Mouse (Mus musculus) mouse trophoblast stem cell (cell line): ENCODE data around the gene Igflr1.

Experiments used
- in situ Hi-C, 2 experiments: fragments of 300-500 bp; cut with MseI, MboI; formaldehyde crosslinking; loops; 2 replicates in 1 of 2; 3 replicates in 1 of 2; pipeline ENCODE4 v1.15.1; 2025

Igflr1 gene

DNA sequence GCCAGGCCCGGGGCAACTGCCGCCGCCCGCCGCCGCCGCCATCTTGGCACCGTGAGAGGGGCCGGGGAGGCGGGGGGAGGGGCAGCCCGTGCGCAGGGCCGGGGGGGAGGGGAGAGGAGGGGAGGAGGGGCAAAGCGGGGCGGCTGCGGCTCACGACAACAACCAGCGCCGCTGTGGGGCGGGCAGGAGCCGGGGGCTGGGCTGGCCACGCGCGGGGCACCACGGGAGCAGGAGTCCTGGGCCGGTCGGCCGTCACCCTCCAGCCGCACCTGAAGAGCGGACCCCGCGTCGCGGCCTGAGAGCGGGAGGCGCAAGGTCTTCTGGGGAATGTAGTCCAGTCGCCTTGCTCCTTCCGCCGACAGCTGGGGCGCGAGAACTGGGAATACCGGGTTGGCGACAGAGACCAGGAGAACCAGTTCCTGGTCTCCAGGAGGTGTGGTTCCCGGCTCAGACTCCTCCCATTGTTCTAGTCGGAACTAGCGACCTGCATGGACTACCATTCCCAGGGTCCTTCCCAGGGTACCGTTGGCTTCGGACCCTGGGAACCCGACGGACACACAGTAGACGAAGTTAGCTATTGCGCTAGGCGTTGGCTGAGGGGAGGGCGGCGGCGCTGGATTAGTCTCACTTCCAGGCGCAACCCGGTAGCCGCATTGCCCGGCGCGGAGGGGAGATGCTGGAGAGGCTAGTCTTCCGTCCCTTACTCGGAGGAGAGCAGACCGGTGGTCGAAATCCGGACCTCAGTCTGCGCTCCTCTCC is 23.6 kb downstream of the Igflr1 start, which contains the start of gene Kmt2b:
Gene Kmt2b, minus strand, starts transcription at position 51 of the 759 bp plus-strand sequence.
- in situ Hi-C loops: no loop called here

DNA sequence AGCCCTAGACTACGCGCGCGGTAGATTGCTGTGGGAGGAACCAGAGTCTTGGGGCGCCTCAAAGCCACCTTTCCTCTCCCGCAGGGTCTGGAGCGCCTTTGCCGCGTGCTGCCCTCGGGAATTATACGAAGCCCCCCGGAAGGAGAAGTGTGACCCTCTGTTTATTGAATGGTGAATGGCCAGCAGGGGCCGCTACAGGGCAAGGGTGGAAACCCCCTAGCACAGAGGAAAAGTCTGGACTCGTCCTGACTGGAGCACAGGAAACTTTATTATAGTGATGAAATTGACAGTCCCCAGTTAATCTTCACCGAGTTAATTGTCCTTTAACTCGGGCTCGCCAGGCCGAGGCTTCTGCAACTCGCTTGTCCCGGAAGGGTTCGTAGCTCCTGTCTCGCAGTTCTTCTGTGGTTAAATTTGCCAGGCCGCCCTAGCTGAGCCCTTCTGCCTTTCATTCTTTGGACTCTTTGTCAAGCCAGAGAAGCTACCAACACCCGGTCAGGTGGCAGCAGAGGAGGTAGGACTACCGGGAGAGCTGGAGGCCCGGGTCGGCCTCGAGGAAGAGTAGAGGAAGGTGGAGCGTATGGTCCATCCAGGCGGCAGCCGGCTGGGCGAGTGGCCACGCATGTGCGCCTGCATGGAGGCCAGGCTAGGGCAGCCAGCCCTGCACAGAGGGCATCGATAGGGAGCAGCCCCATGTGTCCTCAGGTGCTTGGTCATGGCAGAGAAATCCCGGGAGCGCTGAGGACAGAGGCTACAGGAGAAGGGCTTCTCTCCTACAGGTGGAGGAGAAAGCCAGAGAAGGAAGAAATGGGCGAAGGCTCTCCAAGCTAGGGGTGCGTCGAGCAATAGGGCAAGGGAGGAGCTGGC is 24.4 kb downstream of the Igflr1 start:
- in situ Hi-C loops: no loop called here

DNA sequence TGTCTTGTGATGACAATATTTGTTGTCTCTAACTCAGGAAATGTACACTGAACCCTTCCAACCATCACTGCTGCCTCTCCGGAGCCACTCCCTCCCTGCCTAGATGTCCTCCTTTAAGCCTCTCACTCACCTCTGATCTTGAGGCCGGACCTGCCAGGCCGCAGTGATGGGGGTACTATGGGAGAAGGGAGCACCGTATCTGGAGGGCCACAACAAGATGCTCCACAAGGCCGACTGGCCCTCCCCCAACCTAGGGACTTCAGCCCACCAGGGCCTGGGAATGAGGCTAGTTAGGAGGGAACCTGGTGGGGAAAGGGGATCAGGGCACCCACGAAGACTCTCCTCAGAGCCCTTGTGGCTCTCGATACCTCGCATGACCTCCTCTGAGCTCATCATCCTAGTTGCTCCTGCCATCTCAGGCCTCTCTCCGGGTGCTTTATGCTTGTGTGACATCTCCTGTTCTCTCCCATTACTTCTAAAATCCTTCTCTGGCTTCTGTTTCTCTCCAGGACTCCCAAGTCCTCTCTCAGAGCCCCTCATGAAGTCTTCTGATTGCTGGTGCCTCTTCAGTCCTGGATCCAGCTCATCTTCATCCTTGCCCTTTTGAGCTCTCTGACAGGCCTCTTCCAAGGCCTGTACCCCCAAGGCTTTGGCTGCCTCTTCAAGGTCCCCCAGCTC is 25.8 kb downstream of the Igflr1 start:
- in situ Hi-C loops: no loop called here

DNA sequence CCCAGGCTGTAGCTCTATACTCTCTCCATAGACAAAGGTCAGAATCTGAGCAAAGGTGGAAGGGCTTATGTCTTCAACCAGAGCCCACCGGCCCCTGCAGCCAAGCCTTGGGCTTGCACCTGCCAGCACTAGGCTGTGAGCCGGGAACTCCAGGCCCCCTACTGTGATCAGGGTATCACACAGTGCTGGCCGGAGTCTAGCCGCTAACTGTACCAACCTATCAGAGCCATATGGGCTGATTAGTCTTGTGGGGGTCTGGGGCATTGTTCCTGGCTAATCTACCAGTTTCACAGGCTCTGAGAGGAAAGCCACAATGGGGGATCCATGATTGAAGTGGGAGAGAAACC is 26.4 kb downstream of the Igflr1 start:
- in situ Hi-C loops: no loop called here

GRCm38 (mm10) chr7:30592772-30593423 is 27.7 kb downstream of the Igflr1 start:
- in situ Hi-C loops: no loop called here

- in situ Hi-C loops: no loop called here
Observed at GRCm38 (mm10) chr7:30593579-30594509, 28.6 kb downstream of the Igflr1 start.

DNA sequence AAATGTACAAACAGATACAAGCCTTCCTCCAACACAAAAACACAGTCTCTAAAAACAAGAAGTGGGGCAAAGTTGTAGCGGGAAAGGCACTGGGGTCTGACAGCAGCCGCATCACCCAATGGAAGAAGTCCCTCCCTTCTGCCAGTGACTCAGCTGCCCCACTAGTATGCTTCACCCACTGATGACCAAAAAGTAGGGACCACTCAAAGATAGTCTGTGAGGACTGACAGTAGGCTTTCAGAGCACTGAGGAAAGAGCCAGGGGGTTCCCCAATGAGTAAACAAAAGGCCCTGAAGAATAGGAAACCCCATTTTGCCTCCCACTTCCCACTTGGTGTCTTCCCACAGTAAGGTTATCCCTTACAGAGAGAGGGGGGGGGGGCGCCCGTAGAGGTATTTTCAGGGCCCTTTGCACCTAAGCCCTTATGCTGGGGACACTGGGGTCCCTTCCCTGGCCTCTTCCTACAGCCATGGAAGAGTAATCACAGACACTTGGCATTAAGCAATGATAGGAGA is 29.3 kb downstream of the Igflr1 start:
- in situ Hi-C loops: no loop called here

- in situ Hi-C loops: no loop called here
Observed at GRCm38 (mm10) chr7:30596093-30596492, 30.9 kb downstream of the Igflr1 start.

DNA sequence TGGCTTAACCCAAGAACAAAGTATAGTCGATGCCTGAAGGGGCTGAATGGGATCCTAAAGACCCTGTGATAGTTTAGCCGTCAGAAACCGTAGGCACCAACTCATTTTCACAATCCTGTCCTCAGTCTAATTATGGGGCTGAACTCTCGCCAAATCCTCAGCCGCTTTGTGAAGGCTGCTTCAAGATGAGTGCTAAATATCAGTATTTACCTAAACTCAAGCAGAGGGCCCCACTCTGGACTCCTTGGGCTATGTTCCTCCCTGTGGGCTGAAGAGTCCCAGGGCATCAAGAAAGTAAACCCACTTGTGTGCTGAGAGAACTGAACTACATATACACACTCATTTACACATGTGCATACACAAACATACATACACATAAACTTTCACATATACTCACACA is 31.6 kb downstream of the Igflr1 start:
- in situ Hi-C loops: no loop called here

DNA sequence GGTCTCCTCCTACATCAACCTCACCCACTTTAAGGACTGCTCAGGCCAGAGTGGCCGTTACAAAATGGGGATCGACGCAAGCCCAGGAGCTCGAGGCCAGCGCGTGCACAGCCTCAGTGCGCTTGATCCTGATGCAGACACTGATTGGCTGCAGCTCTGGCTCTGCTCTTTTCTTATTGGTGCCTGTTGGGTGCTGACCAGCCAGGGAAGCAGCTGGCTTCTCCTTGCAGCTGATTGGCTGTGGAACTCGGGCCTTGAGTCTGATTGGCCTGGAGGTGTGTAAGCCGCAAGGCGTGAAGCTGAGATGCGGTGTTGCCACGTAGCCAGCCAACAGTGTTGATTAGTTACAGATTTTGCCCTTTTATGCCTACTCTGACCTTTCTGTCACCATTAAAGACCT is 33.6 kb downstream of the Igflr1 start, which contains the start of gene Zbtb32:
Gene Zbtb32, minus strand, starts transcription at position 124 of the 400 bp plus-strand sequence.
- in situ Hi-C loops: no loop called here

DNA sequence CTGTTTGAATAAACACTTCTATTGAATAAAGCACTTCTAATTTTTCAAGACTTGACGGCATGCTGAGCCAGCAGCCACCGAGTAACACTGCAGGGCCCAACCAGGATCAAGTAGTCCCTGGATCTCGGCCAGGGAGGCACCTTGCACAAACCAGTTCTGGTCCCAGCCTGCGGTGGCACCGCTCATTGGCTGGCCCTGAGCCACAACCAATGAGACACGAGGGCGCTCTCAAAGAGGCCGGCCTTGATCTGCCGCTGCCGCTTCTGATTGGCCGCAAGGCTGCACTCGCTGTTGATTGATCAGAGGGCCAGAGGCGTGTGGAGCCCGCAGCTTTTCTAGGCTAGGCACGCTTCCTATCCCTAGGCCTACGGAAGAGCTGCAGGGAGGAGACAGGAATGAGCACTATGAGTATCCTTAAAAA is 34.7 kb downstream of the Igflr1 start:
- in situ Hi-C loops: no loop called here

DNA sequence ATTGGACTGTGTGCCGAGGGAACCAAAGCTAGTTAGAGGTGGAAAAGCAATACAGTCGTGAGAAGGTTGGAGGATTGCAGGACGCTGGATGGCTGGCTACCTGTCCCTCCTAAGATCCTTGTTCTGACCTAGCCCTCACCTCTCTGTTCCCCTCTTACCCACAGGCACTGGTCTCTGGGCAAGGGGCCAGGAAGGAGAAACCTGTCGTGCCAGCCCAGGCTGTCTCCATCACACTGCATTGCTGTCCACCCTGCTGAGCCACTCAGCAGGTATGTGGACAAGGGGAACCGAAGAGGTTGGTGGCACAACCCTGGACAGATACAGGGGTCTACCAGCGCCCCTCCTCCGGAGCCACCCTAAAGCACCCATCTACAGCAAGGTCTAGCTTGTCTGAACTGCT is 35.4 kb downstream of the Igflr1 start:
- in situ Hi-C loops: no loop called here

DNA sequence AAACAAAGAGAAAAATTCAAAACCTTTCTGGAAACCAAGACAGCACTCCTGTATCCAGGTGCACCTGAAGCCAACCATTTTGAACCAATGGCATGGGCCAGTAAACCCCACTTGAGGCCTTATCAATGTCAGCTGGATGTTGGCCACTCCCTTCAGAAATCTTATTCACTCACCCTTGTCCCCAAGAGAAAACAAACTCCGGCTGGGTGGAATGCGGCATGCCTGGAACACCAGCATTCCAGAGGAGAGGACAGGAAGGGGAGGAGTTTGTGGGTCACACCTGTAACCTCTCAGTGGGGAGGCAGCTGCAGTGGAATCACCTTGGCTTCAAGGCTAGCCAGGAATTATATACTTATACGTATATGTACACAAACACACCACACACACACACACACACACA is 37.4 kb downstream of the Igflr1 start:
- in situ Hi-C loops: no loop called here

DNA sequence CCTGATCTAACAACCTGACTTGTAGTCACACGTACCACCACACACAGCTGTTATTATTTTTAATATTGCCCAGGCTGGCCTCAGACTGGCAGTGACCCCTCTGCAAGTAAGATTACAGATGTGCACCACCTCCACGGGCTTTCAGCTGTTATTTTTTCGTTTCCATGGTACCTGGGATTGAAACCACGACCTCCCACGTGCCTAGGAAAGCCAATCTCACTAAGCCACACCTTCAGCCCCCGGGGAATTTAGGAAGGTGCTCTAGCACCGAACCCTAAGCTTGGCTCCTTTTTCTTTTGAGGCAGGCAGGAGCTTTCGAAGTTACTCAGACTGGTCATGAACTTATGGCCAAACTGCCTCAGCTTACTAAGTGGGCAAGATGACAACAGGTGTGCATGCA is 39.2 kb downstream of the Igflr1 start:
- in situ Hi-C loops: no loop called here

DNA sequence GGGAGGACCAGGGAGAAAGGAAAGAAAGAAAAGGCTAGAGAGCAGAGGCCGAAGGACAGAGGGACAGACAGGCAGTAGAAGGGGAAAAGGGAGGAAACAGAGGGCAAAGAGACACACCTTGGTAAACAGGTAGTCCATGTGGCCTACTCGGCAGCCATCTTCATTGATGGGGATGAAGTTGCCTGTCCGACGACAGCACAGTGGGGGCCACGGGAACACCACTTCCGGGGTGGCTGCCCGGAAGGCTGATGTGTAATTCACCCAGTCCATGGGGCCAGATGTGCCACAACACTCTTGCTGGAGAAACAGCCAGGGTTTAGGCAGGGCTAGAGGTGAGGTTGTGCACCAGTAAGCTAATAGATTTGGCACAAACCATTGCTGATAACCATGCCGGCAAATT is 39.7 kb downstream of the Igflr1 start:
- in situ Hi-C loops: no loop called here

- in situ Hi-C loops: no loop called here
Observed at GRCm38 (mm10) chr7:30607706-30608309, 42.6 kb downstream of the Igflr1 start.

- in situ Hi-C loops: no loop called here
Observed at GRCm38 (mm10) chr7:30608476-30608875, 43.2 kb downstream of the Igflr1 start.

DNA sequence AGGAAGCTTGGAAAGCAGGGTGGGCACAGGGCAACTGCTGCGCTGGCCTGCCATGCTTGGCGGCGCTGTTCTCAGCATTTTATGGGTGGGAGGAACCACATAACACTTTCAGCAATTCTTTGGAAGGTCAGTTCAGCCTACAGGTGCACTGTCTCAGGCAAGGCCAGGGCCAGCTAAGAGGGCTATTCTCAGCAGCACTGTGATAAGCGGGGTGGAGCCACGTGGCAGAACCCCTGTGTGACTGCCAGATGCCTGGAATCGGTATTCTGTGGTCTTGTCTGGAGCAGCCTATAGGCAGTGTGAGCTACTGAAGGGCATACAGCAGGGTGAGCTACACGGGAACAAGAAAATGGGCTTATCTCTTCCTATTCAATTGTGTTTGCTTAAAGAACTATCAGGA is 44.8 kb downstream of the Igflr1 start:
- in situ Hi-C loops: no loop called here

DNA sequence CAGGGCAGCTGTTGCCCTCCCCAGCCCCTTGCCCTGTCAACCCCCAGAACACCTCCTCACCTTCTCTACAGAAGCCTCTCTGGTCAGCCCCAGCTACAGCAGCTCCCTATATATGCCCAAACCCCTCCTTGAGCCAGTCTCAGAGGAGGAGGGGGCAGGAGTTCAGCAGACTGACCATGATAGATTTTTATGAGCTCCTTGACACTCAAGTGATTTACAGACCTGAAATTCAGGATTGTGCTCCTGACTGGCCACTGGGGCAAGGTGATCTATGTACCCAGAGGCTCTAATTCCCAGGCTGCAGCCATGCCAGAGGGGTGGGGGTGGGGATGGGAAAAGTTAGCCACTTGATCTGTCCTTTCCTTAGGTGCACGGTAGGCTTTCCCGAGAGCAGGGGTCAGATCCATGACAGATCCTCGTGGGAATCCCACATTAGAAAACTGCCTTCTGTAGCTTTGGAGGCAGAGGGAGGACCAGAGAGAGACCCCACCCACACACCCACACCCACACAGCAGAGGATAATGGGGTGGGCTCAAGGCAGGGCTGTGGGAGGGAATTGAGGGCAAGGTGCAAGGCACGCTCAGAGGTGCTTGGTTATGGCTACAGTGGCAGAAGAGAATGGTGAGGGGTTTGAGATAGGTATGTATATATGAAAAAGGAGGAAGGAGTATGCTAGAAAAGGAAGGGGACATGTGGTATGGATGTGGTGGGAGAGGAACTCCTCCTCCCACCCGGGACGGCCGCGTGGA is 47.6 kb downstream of the Igflr1 start, which contains the start of gene Upk1a:
Gene Upk1a, minus strand, starts transcription at position 194 of the 749 bp plus-strand sequence.
- in situ Hi-C loops: no loop called here
